Mouse (Mus musculus): ENCODE data around the gene Ier2.
"Not testable (repeated sequence)": the region's sequence is repeated elsewhere in the genome, so short reads cannot be mapped to it uniquely, and the experiment has no call there.

Gene Ier2

GRCm38 (mm10) chr8:84639162-84640009 lies 23.3 kb downstream of the Ier2 start:
- peak; percentile 94 for DNase-seq (ENCODE audit: low spot score)

- peak; percentile 55 for DNase-seq (ENCODE audit: low spot score)
Observed at GRCm38 (mm10) chr8:84638555-84639161, 24.0 kb downstream of the Ier2 start.

DNA sequence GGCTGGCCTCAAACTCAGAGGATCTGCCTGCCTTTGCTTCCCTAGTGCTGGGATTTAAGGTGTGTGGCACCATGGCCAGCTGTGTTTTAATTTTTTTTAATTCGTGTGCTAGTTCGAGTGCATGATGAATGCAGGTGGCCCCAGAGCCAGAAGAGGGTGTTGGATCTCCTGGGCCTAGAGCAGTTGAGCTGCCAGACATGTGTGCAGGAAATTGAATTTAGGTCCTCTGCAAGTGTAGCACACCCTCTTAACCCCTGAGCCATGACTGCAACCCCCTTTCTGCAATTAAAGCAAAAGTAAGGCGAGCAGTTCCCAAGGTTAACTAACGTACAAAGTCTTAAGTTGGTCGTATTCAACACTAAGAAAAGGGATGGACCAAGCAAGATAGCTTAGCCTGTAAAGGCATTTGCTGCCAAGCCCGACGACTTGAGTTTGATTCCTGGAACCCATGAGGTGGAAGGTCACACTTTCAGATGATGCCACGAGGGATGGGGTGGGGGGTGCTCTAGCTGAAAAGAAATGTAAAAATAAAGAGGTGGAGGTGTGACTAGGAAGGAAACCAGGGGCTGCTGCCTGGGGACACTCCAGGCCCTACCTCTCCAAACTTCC lies 24.6 kb downstream of the Ier2 start:
- DNase-seq (ENCODE audit: low spot score), result no peak

- no peak for DNase-seq (ENCODE audit: low spot score)
Observed at GRCm38 (mm10) chr8:84636051-84636691, 26.5 kb downstream of the Ier2 start.

DNA sequence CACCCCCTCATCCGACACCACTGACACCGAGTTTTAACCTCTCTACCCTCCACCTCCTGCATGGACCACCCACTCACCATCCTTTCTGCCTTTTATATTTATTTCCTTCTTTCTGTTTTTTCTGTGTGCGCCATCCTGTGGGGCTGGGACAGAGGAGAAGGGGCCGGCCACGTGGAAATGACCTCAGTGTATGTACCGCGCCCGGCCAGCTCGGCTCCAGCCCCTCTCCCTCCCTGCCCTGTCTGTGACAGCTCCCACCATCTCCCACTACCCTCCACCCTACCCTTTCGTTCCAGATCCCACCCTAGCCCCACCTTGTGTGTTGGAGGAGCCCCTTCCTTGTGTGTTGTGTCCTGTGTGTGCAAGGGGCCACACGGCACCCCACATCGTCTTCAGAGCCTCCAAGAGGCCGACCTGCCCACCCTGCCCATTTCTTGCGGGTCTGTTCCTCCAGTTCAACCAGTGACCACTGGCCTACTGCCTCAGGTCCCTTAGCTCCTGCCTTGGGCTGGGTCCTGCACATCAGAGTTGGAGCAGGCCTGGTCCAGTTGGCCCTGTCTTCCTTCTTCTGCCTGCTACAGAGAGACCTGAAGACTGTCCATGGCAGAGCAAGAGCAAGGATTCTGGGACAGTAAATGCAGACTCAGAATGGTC lies 27.1 kb downstream of the Ier2 start:
- no peak for DNase-seq (ENCODE audit: low spot score)

DNA sequence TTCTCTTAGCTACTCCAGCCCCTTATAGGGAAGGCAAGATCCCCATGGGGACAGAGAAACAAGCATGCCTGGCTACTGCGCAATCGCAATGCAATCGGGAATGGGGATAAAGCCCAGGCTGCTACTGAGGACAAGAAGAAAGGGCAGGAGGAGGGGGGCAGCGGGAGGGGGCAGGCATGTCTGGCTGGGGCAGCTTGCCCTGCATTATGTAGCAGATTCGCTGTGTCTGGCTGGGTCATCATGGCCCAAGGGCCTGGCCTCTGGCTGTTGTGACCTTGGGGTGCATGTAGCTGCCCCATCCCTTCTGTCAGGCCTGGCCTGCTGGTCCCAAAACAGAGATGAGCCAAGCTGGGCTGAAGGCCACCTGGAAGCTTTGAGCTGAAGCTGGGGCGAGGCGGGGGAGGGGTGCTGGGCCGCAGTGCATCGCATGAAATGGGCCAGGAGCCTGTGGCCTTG lies 27.8 kb downstream of the Ier2 start:
- no peak for DNase-seq (ENCODE audit: low spot score)

- no peak for DNase-seq (ENCODE audit: low spot score)
Observed at GRCm38 (mm10) chr8:84633841-84634584, 28.6 kb downstream of the Ier2 start.

GRCm38 (mm10) chr8:84631813-84632212 lies 30.8 kb downstream of the Ier2 start:
- DNase-seq (ENCODE audit: low spot score), result no peak

DNA sequence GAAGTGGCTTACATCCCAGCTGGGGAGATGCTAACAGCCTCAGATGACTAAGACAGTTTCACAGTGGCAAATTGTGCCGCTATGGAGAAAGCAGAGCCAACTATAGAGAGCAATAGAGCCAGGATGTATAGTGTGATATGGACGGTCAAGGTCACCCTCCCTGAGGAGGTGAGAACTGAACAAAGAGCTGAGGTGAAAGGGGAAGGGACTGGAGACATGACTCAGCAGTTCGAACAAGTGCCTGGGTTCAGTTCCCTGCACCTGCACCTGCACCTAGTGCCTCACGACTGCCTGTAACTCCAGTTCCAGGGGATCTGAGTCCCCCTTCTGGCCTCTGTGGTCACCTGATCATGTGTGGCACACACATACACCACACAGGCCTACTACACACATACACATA lies 32.5 kb downstream of the Ier2 start:
- no peak for DNase-seq (ENCODE audit: low spot score)

GRCm38 (mm10) chr8:84629586-84629985 lies 33.1 kb downstream of the Ier2 start:
- no peak for DNase-seq (ENCODE audit: low spot score)

- DNase-seq (ENCODE audit: low spot score), result not testable (repeated sequence)
Observed at GRCm38 (mm10) chr8:84623425-84623824, 39.2 kb downstream of the Ier2 start.

DNA sequence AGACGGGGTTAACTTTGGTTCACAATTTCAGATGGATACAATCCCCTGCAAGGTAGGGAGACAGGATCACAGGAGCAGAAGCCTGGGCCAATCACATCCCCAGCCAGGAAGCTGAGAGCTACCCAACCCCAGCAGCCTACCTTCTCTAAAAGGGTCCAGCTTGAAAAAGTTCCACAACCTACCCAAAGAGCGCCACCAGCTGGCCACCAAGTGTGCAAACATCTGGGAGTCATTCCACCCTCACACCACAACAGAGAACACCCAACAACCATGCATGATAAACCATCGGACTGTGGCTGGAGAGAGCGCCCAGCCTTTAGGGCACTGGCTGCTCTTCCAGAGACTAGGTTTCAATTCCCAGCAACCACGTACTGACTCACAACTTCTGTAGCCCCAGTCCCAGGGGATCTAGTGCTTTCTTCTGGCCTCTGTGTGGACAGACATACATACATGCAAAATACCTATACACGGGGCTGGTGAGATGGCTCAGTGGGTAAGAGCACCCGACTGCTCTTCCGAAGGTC lies 41.5 kb downstream of the Ier2 start:
- no peak for DNase-seq (ENCODE audit: low spot score)

- peak; percentile 11 for DNase-seq (ENCODE audit: low spot score)
Observed at GRCm38 (mm10) chr8:84617005-84617404, 45.6 kb downstream of the Ier2 start.

DNA sequence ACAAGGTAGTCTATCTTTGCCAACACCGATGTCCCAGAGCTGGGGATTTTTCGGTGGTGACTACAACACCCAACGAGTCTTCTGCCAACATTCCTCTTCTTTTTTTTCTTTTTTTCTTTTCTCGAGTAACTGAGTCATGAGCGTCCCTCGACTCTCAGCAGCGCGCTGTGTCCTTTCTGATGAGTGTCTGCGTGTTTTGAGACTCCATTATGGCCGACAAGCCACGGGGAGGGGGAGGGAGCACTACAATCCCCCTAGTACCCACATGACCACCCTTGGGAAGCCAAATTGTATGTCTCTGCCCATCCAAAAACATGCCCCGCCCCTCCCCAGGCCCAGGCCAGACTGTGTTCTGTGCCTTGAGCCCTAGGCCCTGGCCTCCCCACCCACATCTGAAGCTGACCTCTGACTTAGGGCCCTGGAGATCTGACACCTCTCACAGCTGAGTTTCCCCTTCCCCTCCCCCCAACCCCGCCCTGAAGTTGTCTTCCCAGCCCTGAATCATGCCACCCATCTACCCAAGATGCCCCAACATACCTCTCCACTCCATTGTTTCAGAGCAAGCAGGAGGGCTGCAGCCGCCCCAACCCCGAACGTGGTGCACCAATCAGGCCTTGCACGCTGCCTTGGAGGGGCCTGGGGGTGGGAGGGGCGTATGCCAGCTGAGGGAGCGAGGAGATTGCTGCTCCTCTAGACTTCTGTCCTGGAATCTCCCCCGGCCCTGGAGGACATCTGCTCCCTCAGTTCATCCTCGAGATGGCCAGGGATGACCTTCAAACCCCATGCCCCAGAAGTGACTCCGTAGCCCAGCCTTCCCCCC lies 46.8 kb downstream of the Ier2 start:
- DNase-seq (ENCODE audit: low spot score), result peak; percentile 16

DNA sequence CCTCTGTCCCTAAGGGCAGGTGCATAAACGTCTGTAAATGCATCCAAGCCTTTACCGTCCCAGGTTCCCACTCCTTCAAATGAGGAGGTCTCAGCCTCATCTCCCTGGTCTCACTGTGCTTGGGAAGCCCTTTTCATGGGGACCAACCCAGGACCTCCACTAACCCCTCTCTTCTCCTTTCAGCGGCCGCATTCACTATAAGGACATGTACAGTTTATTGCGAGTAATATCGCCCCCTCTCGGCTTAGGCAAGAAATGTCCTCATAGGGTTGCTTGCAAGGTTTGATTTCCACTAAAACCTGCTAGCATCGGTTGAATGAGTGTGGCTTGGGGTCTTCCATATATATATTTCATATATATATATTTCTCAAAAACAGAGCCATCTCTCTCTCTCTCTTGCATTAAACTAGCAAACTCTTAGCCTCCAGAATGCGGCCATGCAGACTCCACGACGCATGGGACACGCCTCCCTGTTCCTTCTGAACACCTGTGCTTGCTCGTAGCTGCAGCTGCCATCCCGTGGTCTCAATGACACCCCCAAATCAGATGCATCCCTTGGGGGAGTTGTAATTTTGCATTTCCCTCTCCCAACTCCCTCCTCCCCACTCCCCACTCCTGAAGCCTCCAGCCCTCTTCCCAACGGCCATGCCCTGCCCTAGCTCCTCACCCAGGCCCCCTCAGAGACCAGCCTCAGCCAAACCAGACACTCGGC lies 48.0 kb downstream of the Ier2 start:
- peak; percentile 81 for DNase-seq (ENCODE audit: low spot score)

All from embryo, embryonic 10 days (tissue).